Mouse (Mus musculus) kidney, postnatal 25 days (tissue): Measurements from ENCODE around the gene Sys1.
A peak's percentile ranks its signal among the peaks of the same experiment; 100 is the strongest.

Experiments used
- DNase-seq, 2 experiments: peaks; one replicate each; pipeline ENCODE4 v3.0.0; 2021; ENCODE audit warnings: mixed read lengths in 2 of 2

Gene Sys1

DNA sequence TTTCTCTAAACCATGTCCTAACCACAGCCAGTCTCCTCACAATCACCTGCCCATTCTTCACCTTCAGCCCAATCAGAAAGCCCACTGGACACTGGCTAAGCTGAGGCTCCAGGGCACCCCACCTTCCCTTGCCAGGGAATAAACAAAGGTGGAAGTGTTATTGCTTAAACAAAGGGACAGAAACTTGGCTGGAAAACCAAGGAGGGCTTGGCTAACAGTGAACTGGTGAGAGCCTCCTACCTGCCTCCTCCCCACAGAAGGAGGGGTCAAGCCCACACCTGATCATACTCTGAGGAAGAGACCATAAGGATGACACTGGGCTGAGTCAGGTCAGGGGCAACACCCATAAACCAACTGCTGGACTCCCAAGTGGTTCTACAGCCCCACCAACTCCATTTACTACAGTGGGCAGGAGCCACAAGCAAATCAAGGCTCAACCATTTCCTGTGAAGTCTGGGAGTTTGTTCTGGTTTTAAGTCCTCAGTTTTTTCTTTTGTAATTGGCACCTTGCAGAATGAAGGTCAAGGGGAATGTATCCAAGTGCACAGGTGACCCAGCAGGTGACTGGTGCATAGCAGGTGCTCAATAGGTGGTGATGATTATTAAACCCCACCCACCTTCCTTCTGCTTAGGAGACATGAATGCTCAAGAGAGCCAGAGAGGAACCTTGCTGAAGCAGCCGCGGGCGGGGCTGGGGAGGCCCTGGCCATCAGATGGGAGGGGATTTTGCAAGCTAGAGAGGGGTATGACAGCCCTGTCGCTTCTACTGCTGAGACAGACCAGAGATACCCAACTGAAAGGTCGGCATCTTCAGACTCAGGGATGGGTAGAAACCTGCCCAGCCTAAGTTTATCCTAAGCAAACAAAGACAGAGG, 21.3 kb upstream of the Sys1 start:
- peak in 1 of 2 experiments; percentile 67 for DNase-seq

DNA sequence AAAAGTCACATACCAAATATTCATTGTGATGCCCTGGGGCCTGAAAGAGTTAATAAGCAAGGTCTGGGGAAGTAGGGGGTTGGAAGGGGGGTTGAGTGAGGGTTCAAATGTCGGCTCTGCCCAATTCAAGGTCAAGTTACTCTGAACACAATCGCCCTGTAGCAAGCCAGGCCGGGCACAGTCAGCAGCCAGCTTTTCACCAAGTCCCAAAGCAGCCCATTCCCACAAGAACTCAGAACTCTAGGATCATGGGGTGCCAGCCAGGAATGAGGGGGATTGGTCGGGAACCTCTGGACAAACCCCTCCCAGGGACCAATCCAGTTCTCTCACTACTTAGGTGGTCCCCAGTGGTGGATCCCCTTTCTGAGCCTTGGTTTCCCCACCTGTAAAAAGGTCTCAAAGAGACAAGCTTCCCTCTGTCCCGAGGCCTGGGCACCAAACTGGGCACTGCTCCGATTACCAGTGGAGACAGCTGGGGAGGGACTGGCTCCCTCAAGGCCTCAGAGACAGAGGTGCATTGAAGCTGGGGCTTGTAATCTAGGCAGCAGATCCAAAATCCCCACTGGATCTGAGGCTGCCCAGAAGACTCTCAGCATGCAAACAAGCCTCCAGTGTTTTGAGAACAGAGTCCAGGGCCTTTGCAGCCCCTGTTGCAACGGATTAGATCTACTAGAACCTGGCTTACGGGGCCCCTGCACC, 20.4 kb upstream of the Sys1 start:
- DNase-seq = peak in 1 of 2 experiments; percentile 72

DNA sequence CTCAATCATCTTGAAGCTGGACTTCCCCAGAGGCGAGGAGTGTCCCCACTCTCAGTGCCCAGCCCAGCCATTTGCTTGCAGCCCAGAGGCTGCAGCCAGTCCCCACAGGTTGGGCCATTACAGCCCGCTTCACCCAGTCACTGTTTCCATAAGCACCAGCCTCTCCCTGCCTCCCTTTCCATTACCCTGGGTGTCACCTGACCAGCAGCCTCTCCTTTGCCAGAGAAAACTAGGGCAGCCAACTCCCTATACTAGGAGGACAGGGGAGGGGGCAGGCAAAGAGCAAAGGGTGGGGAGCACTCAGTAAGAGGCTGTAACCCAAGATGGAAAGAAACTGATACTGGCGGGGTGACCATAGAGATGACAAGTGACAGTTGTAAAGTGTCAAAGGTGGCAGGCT, 19.8 kb upstream of the Sys1 start:
- peak; percentile 78 to 92 for DNase-seq

DNA sequence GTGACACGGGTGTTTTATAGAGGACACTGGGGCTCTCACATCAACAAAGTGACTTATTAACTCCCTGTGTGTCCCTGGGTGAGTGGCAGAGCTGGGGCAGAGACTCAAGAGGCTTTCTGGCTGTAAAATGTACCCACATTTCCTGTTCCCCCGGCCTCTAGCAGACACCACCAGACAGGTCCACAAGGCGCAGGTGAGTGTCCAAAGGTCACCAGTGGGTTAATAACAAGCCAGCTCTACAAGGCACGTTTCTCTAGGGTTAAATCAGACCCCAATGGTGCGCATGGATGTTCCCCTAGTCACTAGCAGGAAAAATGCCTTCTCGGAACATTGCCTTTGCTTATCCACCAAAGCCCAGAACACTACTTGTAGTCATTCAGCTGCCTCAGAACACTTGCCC, 19.1 kb upstream of the Sys1 start:
- DNase-seq = peak; percentile 79 to 88

DNA sequence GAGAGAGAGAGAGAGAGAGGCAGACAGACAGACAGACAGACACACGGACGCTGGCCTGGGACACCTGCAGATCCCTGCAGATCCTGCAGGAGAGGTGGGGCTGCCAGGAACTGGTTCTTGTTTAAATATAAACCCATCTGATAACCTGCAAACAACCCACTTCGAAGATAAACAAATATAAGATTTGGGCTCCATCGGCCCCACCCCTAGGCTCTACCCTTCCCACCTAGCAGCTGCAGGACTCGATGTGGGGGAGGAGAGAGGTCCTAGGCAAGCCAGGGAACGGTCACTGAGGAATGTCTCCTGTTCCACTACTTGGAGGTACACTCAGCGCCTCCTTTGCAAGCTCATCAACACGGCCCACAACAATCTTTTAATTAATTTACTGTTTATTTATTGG, 18.5 kb upstream of the Sys1 start:
- DNase-seq = peak in 1 of 2 experiments; percentile 69

DNA sequence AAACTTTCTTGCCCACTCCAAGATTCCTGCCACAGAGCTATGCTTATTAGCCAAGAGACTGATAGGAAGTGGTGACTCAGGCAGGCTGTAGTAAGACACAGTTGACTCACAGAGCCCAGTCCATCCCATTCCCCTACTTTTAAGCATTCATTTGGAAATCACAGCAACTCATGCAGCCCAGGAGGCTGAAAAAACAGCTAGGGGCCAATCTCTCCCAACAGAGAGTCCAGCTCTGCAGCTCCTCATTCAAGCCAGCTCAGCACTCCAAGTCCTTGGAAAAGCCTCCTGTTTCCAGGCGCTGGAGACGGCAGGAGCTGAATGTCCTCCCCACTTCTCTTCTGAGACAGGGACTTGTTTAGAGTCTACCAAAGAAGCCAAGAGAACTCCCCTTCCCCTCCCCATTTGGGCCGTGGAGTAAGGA, 17.8 kb upstream of the Sys1 start:
- DNase-seq = no peak

DNA sequence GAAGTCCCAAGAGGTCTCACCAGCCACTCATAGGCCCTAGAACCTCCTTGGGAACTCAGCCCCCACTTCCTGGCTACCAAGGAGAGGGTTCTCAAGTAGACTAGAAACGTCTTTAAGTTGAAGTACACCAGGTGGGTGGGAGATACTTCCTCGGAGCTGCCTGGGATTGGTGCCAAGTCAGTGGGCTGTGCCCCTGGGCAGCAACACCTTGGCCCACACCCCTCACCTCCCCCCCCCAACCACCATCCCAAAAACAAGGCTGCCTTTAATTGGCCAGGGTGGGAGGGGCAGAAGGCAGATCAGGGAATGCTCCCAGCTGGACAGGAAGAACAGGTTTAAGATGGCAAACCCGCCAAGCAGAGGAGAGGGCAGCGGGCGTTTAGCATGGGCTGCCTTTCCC, 16.4 kb upstream of the Sys1 start:
- DNase-seq = peak in 1 of 2 experiments; percentile 71

DNA sequence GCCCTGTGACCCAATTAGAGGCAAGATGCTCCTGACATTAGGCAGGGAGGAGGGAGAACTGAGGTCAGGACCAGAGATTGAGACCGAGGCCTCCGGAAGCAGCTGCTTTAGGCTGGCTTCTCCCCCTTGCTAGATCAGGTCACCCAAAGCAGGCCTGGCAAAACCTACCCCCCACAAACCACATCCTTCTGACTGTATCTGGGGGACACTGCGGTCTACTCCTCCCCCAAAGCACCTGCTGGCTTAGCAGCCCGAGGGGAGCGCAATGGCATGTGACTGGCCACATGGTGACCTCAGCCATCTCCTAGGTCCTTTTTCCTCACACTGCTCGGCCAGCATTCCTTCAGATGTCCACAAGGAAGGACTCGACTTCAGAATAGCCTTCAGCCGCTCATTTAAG, 15.6 kb upstream of the Sys1 start:
- peak; percentile 65 to 81 for DNase-seq

DNA sequence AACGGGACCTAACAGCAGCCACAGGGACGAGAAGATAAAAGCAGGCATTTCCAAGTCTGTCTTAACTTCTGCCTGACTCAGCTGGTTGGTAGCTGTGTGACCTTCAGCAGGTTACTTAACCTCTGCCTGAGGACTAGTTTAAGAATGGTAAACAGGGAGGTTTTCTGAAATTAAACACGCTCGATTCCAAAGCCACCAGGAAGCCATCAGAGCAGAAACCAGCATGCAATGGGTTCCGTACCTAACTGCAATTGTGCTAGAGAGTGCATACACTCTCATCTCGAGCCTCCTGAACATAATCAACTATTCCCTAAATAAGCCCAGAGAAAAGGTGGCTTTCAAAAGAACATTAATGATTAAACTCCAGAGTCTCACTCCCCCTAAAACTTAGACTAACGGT, 15.0 kb upstream of the Sys1 start:
- DNase-seq = no peak

DNA sequence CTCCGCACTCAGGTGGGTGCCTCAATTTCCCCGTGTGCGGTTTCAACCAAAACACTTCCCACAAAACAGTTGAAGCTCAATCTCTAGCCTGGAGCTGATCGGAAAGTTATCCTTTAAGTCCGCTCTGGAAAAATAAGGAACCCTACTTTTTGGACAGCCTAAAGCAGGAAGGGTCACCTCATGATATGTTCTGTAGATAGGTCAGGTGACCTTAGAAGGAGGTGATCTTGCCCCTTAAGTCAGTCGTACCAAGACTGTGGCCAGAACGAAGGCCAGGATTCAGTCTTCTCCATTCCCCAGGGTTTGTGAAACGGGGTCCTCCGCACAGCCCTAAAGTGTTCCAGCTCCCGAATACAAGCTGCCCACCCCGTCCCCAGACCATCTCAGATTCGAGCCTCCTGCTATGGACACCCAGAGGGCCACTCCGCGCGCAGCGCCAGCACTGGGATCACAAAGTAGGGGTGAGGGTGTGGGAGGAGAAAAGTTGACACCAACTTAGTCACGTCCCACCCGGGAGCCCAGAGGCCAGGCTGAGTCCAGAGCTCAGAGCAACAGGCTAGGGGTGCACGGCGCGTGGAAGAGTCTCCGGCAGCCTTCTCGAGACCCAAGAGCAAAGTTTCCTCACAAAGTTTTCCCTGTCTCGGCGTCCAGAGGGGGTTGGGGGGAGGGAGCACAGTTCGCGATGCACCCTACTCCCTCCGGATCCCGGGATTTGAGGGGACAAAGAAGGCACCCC, 14.3 kb upstream of the Sys1 start:
- DNase-seq = peak in 1 of 2 experiments; percentile 76

DNA sequence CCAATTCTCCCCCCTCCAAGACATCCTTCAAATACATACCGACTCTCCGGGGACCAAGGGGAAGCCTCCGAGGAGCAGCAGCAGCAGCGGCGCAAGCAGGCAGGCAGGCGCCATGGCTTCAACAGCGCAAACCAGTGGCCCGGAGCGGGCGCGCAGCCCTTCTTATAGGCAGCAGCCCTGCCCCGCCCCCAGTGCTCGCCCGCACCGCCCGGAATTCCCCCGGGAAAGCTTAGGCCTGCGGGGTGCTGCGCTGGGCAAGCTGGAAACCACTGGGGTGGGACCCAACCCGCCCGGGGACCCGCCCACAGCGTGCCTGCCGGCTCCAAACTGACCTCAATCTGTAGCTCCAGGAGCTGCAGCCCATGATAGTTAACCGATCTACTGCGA, 13.7 kb upstream of the Sys1 start:
- peak; percentile 91 to 97 for DNase-seq

DNA sequence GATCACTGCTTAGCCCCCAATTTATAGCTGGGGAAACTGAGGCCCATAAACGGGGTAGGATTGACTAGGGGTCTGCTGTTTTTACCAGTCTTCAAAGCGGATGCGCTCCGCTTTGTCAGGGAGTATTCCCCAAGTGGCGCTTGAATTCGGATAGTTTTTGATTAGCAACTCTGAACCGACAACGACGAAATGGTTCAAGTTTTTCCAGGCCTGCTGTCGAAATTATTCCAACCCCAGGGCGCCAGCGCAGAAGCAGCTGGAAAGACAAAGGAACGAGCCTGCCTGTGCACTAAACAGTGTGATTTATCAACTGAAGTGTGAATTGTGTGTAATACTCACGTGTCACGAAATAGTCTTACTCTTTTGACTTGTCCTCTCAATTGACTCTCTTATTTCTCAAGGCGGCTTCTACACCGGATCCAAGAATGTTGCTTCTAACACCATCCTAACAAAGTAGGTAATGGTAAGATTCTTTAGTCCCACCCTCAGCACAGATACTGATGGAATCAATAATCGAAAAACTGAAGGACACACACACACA, 13.2 kb upstream of the Sys1 start, which contains the start of gene Sdc4:
Gene Sdc4 (minus strand): TSS at position 428 of the 541 bp plus-strand sequence.
- no peak for DNase-seq

DNA sequence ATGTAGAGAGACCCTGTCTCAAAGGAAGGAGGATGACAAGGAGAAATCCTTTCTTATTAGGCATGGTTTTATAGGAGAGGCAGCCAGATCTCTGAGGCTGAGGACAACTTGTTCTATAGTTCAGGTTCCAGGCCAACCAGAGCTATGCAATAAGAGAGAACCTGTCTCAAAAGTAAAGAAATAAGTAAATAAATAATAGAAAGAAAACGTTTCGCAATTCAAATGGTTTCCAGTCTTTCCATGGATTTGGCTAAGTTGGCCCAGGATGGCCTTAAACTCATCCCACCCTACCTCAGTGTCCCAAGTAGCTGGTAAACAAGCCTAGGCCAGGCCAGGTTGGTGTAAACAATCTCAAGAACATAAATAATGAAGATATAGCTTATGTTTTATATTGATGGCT, 12.1 kb upstream of the Sys1 start:
- no peak for DNase-seq

DNA sequence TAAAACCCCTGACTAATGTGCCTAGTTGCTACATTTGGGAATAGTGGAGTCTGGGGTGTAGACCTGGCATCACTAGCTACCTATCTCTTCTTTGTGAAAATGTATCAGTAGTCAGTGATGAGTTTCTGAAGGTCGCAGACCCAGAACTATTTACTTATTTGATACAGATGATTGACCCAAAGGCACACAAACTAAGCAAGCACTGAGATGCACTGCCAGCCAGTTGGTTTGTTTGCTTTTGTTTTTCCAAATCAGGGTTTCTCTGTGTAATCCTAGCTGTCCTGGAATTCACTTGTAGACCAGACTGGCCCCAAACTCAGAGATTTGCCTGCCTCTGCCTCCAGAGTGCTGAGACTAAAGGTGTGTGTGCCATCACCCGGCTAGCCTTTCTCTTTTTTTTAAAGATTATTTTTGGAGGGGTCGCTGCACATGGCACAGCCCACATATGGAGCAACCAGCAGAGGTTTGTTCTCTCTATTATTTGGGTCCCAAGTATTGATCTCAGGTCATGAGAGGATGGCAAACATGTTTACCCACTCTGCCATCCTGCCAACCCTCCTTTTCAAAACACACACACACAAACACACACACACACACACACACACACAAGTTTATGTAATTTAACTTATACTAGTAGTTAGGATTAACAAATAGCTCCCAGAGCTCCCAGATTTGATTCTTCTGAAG, 11.2 kb upstream of the Sys1 start:
- DNase-seq = no peak

DNA sequence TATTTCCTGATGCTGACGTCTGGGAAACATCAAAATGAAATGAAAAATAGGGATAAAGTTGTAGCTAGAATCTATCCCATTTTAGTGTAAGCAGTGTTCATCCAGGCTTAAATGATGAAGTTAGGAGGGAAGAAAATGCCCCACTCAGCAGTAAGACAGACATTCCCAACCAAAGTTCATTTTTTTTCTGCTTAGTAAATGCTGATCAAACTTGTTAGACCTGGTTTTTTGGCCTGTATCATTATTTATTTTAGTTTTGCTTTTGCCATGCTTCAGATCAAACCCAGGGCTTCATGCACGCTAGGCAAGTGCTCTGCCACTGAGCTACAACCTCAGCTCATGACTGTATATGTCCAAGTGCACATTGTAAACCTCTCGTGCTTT, 10.7 kb upstream of the Sys1 start:
- DNase-seq = no peak

DNA sequence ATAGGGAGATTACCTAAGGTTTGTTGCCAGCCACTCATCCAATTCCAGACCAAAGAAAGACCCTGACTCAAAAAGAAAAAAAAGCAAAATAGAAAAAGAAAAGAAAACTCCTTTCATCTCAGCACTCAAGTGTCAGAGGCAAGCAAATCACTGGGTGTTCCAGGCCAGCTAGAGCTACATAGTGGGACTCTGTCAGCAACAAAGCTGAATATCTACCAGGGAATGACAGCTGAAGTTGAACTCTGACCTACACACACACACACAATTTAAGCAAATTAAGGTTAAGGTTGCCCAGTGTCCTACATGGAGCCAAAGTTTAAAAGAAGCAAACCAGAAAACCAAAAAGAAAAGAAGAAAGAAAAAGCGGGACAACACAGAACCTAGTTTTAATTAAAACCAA, 8.6 kb upstream of the Sys1 start:
- peak in 1 of 2 experiments; percentile 59 for DNase-seq

DNA sequence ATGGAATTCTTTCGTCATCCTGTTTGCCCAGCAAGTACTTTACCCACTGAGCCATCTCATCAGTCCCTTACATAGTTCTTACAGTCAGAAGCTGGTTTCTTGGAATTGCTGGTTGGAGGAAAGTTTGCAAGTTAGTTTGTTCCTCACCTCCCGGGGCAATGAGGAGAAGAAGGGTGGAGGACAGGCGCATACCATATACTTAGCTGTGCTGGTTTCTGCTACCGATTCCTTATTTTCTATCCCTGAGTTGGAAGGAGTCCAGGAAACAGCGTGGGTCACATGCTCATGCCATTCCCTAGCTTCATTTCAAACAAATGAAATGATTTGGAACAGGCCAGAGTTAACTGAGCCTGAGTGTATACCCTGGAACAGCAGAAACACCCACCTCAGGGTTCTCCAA, 7.8 kb upstream of the Sys1 start:
- no peak for DNase-seq

DNA sequence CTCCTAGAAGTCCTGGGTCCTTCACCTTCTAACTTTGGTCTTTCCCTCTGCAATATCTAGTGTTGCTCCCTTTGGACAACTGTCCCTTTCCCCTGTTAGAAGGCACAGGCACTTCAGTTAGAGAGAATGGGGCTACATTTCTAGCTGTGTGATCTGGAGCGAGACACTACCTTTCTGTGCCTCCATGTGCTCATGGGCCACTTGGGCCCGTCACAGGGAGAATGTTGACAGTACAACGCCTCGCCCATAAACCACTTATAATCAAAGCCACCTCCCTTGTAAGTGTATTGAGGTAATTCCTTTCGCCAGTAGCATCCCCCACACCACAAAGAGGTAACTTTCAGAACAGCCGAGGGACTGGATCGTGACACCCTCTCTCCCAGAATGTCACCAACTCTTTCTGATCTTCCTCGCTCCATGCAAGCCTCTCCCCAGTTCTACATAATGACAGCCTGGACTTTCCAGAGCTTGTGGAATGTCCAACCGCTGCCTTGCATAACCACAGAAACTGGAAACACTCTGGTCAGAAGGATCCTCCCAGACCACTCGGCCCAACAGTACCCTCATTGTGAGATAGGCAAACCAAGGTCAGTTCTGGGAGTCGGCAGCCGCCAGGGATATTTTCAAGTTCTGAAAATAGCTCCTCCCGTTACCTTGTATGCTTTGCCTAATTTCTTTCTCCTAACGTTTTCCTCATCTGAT, 7.3 kb upstream of the Sys1 start:
- DNase-seq = no peak

DNA sequence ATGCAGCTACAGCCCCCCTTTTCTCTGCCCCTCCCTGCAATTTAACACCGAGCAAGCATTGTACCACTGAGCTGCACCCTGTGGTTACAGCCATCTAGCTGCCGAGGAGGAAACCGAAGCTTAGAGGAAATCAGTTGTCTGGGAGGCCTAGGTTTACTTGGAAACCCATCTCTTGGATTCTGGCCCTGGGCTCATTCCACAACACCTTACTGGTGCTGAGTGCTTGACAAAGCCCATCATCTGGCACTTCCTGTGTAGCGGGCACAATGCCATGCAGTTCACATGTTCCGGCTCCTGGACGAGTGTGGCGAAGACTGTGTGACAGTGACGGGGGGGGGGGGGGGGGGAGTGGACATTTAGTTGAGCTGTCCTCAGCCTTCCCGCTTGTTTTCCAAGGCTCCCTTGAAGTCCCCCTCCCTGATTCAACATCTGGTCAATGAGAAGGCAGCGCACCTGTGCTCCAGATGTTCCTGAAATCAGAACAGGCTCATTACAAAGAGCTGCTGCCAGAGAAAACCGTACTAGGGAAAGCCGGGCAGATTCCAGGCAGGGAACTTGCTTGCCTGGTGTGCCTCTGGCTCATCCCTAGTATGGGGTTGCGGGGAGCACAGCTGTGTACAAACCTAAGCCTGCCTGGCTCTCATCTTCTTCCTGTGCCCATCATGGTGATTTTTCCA, 4.6 kb upstream of the Sys1 start:
- peak in 1 of 2 experiments; percentile 56 for DNase-seq

DNA sequence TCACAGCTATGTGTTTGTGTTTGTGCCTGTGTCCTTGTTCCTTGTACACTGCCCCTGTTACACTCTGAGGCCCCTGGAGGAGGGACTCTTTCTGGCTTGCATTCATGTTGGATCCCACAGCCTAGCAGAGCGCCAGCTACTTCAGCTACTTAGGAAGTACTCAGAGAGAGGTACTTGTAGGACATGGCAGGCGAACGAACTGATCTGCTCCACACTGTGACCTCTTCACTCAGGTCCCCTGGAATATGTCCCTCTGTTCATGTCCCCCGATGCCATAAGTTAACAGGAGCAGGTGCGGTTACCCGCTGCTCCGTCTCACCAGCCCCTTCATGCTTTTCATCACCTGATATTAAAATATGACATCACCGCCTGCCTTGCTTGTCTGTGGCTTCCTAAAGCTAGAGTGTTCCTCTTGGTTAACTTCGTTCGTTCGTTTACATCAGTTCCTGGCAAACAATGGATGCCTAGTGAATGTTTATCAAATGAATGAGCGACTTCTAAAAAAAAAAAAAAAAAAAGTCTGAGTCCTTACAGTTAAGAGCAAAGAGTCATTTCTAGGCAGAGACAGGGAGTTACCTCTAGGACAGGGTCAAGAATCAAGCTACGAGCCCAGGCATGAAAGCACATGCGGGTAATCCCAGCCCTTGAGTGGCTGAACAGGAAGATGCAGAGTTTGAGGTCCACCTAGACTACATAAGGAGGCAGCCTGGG, 3.6 kb upstream of the Sys1 start:
- DNase-seq = peak; percentile 34 to 73
